Mouse (Mus musculus): ENCODE results near the gene Sycp2.

- TF ChIP-seq CTCF (IDR thresholded peaks at IDR 0.05; ENCODE audit: low read depth) (no peak), EP300 (IDR thresholded peaks at IDR 0.05; ENCODE audit: low read depth) (no peak)
These were observed 15.7 kb upstream of the Sycp2 start for GRCm38 (mm10) chr2:178423223-178423622.
